Mouse (Mus musculus) mesoderm, embryonic 11.5 days (tissue): Measurements from ENCODE around the gene Olfr311.
"Not testable (repeated sequence)": the region's sequence is repeated elsewhere in the genome, so short reads cannot be mapped to it uniquely, and the experiment has no call there.

Experiments
- DNase-seq: peaks from one replicate; pipeline ENCODE4 v3.0.0-alpha.2; 2012; ENCODE audit warnings: low read depth, low spot score

Olfr311 gene

GRCm38 (mm10) chr11:58838951-58839350 is at the start of gene Olfr311:
Olfr311 (plus strand) TSS chr11:58839251.
- DNase-seq = not testable (repeated sequence)

GRCm38 (mm10) chr11:58789532-58789931 is 49.5 kb upstream of the Olfr311 start:
- DNase-seq = no peak

- no peak for DNase-seq
These were observed 49.0 kb upstream of the Olfr311 start for GRCm38 (mm10) chr11:58790053-58790452.

GRCm38 (mm10) chr11:58790646-58791045 is 48.4 kb upstream of the Olfr311 start:
- DNase-seq = no peak

- no peak for DNase-seq
These were observed 43.2 kb upstream of the Olfr311 start for GRCm38 (mm10) chr11:58795856-58796255.

- no peak for DNase-seq
These were observed 42.2 kb upstream of the Olfr311 start for GRCm38 (mm10) chr11:58796850-58797249.

- no peak for DNase-seq
These were observed 39.3 kb upstream of the Olfr311 start for GRCm38 (mm10) chr11:58799747-58800146.

- DNase-seq = peak; percentile 54
These were observed 37.4 kb upstream of the Olfr311 start, which contains the start of gene Fam183b for GRCm38 (mm10) chr11:58801558-58802228. Fam183b (minus strand) TSS chr11:58801960.

GRCm38 (mm10) chr11:58803871-58804270 is 35.2 kb upstream of the Olfr311 start:
- no peak for DNase-seq

- DNase-seq = no peak
These were observed 34.7 kb upstream of the Olfr311 start for GRCm38 (mm10) chr11:58804393-58804792.

GRCm38 (mm10) chr11:58812001-58812400 is 27.1 kb upstream of the Olfr311 start:
- no peak for DNase-seq

GRCm38 (mm10) chr11:58814700-58815099 is 24.4 kb upstream of the Olfr311 start, which contains the start of gene Olfr313:
Olfr313 (plus strand) TSS chr11:58815000.
- not testable (repeated sequence) for DNase-seq

GRCm38 (mm10) chr11:58815676-58816075 is 23.4 kb upstream of the Olfr311 start:
- DNase-seq = no peak

GRCm38 (mm10) chr11:58828937-58829336 is 10.1 kb upstream of the Olfr311 start, which contains the start of gene Olfr312:
Olfr312 (plus strand) TSS chr11:58829237.
- DNase-seq = not testable (repeated sequence)

GRCm38 (mm10) chr11:58829764-58830163 is 9.3 kb upstream of the Olfr311 start:
- no peak for DNase-seq

GRCm38 (mm10) chr11:58832541-58832940 is 6.5 kb upstream of the Olfr311 start:
- DNase-seq = not testable (repeated sequence)

- peak; percentile 99 for DNase-seq
These were observed 7.9 kb downstream of the Olfr311 start, which contains the start of gene Gm12258 for GRCm38 (mm10) chr11:58846919-58847461. Gm12258 (plus strand) TSS chr11:58847158.

GRCm38 (mm10) chr11:58847636-58848035 is 8.6 kb downstream of the Olfr311 start:
- no peak for DNase-seq

GRCm38 (mm10) chr11:58849731-58850130 is 10.7 kb downstream of the Olfr311 start:
- no peak for DNase-seq

GRCm38 (mm10) chr11:58860744-58861143 is 21.7 kb downstream of the Olfr311 start:
- DNase-seq = no peak

GRCm38 (mm10) chr11:58867039-58867953 is 28.2 kb downstream of the Olfr311 start, which contains the start of gene 2810021J22Rik:
2810021J22Rik (plus strand) TSS chr11:58867216.
- peak; percentile 80 for DNase-seq

GRCm38 (mm10) chr11:58867954-58868330 is 28.9 kb downstream of the Olfr311 start:
- DNase-seq = no peak
